Mouse (Mus musculus): ENCODE measurements around the gene Kitl.

- no peak for TF ChIP-seq CTCF (IDR thresholded peaks at IDR 0.05; ENCODE audit: extremely low read depth, insufficient read depth, insufficient read length, insufficient replicate concordance)
- TF ChIP-seq POLR2A (IDR thresholded peaks at IDR 0.05; ENCODE audit: low read depth, low read length) = no peak
These were observed 1.3 kb upstream of the Kitl start for GRCm38 (mm10) chr10:100014096-100014495.
